Mouse (Mus musculus): ENCODE measurements around the gene Slco1b2.
"Not testable (repeated sequence)": the region's sequence is repeated elsewhere in the genome, so short reads cannot be mapped to it uniquely, and the experiment has no call there.

The Slco1b2 gene

DNA sequence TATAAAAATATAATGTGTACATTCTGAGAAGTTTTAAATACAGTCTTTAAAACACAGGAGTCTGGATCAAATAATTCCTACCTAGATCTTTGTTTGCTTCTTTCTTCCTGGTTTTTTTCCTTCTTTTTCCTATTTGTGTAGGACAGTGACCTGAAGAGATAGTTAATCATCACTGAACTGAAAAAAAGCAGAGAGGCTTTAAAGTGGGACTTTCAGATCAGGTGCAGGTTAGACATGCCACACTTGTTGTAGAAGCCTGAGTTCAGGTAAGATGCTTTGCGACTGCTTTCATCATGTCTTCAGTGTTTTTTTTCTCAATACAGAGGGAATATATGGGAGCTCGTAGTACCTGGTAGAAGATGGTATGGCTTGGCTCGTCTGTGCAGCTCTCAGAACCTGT, at the start of gene Slco1b2:
TSS of gene Slco1b2 (plus strand) at position 228 of the 400 bp plus-strand sequence.
- no peak for DNase-seq

DNA sequence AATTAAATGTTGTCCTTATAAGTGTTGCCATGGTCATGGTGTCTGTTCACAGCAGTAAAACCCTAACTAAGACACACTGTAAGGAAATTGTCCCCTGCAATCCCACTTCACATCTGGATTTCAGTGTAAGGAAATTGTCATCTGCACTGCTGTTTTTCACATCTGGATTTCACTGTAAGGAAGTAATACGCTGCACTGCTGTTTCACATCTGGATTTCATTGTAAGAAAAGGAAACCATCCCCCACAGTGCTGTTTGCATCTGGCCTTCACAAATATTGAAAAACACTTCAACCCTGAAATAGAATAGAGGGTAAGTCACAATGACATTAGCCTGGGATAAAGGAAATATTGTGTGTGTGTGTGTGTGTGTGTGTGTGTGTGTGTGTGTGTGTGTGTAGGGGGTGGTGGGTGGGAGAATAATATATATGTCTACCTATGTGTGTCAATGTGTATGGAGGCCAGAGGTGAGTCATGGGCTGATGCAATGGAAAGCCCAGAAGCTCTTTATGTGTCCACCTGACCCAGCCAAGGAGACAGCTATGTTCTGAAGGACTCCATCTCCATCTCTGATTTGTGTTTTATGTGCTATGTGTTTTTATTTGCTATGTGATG, 44.4 kb upstream of the Slco1b2 start:
- no peak for DNase-seq

DNA sequence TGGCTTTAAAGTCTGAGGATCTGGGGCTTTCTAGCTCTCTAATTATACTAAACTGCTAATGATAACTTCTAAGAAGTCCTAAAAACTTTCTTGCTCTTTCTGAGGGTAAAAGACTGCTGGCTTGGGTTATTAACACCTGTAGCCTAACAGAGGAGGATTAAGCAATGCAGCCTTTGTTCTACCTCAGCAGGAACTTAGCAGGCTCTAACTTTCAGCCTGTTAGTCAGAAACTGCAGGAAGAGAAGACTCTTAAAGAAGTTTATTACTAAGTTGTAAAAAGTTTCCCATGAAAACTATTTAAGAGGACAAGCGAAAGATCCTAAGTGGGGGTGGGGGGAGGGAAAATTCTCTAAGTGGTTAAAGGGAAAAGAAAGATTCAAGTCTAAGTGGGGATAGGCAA, 39.3 kb upstream of the Slco1b2 start:
- DNase-seq: no peak

DNA sequence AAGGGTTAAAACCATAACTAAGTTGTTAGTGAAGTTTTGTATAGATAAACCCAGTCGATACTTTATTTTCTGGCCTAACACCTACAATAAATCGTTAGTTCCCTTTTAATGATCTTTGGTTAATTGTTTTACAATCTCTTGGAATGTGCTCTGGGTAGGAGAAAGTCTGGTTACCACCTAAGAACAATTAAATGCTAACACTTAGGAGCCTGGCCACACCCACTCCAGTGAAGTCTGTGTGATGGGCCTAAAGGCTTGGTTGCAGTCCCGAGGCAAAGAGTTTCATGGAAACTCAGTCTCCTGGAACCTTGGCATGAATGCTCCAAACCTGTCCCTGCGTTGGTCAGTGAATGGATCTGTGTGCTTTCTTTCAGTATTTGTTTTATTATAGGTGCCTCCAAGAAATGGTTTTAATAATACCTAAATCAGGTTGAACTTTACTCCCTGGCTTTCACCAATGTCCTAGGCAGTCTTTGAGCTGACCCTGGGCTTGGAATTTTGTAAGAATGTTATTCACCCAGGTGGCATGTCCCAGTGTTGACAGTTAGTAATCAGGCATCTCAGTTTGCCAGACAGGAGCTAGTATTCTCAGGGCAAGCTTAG, 38.6 kb upstream of the Slco1b2 start:
- DNase-seq: not testable (repeated sequence)

GRCm38 (mm10) chr6:141596081-141596480, 33.2 kb upstream of the Slco1b2 start:
- DNase-seq: no peak

DNA sequence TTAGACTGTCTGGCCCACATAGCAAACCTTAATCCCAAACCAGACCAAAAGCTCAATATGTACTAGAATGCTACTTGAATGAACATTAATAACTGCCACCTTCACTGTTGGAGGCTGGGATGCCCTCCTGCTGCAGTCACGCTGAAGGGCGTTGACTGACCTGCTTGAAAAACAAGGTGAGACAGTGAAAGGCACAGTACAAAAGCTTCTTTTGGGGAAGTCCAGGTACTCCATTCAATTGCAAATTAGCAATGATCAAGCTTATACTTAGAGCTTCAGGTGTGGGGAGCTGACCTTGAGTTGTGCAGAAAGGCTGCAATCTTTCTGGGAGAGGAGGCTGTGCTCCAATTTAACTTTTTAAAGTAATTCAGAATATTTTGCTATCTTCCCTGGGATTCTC, 32.3 kb upstream of the Slco1b2 start:
- no peak for DNase-seq

DNA sequence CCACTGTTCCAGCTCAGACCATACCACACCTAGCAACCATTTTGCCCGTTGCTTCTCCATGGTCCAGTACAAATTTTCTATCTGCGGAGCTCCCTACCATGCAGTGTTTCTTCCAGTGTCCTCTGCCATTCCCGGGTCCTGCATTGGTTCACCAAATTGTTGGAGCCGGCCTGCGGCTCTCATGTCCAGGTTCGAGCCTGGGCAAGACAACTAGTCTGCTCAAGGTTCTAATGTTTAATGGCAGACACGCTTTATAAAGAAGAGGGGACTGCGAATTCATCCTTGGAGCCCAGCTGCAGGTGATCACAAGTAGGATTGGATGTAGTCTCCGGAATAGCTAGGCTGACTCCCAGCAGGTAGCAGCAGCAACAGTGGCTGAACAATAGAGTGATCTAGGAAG, 28.4 kb upstream of the Slco1b2 start:
- DNase-seq: no peak

DNA sequence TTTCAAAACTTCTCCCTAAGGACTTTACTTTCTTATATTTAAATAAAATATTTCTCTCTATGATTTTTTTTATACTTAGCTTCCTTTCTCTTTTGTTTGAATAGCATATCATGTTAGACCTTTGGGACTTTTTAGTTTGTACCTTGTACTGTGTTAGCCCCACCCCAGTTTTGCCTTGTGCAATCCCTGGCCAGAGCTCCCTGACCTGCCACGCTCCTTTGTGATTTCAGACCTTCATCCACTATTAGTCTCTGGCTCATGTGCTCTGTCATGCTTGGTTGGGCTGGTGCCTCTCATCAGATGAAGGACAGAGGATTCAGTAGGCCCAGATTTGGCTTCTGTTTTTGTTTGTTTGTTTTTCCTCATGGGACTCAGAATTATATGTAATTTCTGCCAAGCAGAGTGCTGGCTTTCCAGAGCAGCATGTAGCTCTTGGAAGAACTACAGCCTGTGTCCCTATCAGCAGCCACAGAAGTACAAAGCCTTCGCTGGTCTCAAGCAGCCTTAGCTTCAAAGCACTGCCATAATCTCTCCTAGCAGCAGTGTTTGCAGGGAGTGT, 18.5 kb upstream of the Slco1b2 start:
- DNase-seq: no peak

GRCm38 (mm10) chr6:141614017-141614416, 15.3 kb upstream of the Slco1b2 start:
- DNase-seq: no peak

- no peak for DNase-seq
Measured at GRCm38 (mm10) chr6:141615348-141615747, 14.0 kb upstream of the Slco1b2 start.

DNA sequence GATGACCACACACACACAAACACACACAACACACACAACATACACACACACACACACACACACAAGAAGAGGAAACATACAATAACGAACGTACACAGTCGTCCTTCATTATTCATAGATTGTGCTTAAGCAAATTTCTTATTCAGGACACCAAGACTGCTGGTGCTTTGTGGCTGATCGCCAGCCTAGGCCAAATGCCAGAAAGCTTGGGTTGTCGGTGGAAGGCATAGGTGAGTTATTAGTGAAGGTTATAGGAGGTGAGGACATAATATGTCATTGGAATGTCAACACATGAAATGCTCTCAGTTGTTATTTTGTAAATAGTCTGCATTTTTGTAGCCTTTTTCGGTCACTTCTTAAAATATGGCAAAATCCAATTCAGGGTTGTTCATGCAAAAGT, 3.6 kb downstream of the Slco1b2 start:
- no peak for DNase-seq

DNA sequence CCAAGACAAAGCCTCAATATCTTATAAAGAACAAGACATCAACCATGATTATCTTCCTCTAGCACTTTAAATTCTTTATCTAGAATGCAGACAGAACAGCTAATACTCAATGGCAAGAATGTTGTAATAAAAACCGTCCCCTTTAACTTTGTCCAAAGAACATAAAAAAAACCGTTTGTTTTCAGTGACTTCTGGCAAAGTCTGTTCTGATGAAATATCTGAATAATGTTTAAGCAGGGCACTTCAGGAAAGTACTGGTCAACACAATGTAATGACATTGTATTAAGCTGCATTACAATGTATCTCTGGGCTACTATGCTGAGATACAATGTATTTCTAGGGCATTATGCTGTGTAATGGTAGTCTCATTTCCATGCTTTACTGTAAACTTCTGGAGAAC, 5.9 kb downstream of the Slco1b2 start:
- DNase-seq: no peak

DNA sequence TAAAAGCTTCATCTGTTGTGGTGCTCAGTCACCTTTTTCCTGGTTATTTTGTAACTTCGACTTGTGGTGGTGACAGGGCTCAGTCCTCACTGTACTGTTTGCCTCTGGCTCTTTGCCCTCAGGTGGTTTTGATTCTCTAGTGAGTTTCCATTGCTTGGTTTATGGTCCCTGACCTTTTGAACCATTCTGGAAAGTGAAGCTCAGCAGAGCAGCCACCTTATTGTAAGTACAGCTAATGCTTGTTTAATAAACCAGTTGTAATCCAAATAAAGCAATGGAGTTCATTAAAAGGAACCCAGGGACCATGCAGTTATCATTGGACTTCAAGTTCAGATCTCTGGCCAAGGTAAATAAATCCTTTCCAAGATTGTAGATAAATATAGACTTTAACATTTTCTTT, 11.3 kb downstream of the Slco1b2 start:
- DNase-seq: no peak

- DNase-seq: no peak
Measured at GRCm38 (mm10) chr6:141687008-141687407, 57.7 kb downstream of the Slco1b2 start.

- no peak for DNase-seq
Measured at GRCm38 (mm10) chr6:141691246-141691645, 61.9 kb downstream of the Slco1b2 start.

All from right cerebral cortex, postnatal 25 days (tissue).